Mouse (Mus musculus) erythroid progenitor cell, adult 5-6 weeks (primary cell): ENCODE results near the gene Mdm2. TPM values are rescaled to one million over a fixed set of nuclear protein-coding genes. Genes with fewer than 3 reads are reported as not detected.

Experiments
- ATAC-seq: replicated peaks from 2 replicates; pipeline ENCODE4 v1.8.0; 2016; ENCODE audit warnings: moderate number of reproducible peaks, mild to moderate bottlenecking, moderate TSS enrichment, inconsistent platforms; ENCODE audit not compliant: poor library complexity, low FRiP score, severe bottlenecking
- total RNA-seq, 2 experiments: library from RNA; stranded (forward) in 1 of 2; stranded (reverse) in 1 of 2; fragments of 150-400 nt in 1 of 2; fragments of 186-747, 209-891 nt in 1 of 2; gene quantifications; 2 replicates each; pipeline versions ENCODE4 v1.2.3 to v1.2.4; 2015 to 2017; ENCODE audit warnings: low replicate concordance in 2 of 2

The Mdm2 gene
- total RNA-seq, 2 experiments from 2014 or later = 82.0 to 84.7 TPM

DNA sequence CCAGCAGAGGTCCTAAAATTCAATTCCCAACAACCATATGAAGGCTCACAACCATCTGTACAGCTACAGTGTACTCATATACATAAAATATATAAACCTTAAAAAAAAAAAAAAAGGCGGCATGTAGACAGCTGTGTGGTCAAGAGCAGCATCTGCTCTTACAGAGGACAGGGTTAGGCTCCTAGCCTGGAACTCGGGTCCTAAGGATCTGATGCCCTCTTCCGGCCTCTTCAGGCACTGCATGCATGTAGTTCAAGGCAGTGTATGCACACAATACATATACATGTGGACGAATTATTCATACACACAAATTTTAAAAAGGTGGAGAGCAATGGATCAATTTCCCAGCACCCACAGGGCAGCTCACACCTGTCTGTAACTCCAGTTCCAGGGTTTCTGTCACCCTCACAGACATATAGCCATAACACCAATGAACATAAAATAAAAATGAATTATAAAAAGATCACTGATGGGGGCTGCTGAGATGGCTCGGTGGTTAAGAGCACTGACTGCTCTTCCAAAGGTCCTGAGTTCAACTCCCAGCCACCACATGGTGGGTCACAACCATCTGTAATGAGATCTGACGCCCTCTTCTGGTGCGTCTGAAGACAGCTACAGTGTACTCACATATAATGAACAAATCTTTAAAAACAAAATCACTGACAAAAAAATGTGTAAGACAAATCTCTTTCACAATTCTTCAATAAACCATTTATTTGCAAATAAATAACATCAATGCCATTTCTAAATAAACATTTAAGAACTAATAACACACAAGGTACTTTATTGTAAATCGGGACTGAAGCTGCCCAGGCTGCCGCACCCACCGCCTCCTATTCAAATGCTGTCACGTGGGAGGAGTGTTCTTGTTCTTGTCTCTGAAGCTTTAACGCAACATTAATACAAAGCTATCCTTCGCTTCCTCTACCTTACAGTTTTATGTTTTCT is 22.1 kb downstream of the Mdm2 start:
- ATAC-seq = 0 out of 2 replicates have a peak, but pooled peaks have one; percentile 70

DNA sequence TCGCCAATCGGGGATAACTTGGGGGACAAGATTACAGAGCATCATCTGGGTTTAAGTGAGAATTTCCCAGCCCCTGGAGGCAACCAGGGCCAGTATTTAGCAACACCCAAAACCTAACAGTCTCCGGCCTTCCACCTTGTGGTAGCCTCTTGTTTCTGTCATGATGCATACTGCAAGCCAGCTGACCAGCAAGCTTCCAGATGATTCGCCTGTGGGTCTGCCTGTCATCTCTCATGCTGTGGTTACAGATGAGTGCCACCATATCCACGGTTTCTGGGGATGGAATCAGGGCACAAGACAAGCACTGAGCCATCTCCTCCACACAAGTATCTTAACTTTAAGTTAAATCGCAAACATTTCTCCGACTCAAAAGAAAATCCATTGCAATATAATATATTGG is 23.0 kb downstream of the Mdm2 start:
- no peak for ATAC-seq

DNA sequence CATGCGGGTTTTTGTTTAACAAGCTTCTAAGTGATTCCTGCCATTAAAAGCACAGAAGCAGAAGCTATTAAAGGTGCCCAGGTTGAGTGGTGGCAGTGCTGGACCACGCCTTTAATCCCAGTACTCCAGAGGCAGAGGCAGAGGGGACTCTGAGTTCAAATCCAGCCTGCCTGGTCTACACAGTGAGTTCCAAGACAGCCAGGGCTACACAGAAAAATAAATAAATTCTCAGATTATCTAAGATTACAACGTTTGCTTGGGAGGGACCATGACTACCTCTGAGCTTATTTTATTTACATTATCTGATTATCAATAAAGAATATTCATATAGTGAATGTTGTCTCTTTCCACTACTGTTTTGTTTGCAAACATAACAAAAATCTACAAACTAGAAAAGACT is 23.5 kb downstream of the Mdm2 start:
- ATAC-seq = no peak

DNA sequence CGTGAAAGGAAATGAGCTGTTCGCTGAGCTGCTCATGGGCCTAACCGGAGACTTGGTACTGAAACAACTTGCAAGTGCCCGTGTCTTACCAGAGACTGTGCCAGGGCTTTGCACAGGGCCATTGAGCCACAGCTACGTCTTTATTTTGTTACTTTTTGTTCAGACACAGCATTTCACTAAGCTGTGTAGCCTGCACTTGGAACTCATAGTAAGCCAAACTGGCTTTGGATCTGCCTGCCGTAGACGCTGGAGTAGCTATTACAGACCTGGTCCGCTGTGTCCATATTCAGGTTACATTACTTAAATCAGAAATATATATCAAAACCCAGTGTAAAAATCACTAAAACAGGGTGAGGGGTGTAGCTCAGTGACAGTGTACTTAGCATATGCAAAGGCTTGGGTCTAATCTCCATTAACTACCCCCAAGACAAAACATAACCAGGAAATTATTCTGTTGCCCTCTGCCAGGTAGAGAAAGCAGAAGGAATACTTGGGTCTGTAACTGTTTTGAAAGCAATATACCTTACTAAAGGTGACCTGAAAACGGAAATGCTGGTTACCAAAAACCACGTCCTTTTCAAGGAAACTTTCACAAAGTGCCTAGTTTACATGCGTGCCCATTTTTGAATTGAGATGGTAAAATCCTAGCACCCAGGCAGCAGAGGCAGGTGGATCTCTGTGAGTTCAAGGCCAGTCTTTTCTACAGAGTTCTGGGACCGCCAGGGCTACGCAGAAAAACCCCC is 24.5 kb downstream of the Mdm2 start:
- ATAC-seq = no peak

DNA sequence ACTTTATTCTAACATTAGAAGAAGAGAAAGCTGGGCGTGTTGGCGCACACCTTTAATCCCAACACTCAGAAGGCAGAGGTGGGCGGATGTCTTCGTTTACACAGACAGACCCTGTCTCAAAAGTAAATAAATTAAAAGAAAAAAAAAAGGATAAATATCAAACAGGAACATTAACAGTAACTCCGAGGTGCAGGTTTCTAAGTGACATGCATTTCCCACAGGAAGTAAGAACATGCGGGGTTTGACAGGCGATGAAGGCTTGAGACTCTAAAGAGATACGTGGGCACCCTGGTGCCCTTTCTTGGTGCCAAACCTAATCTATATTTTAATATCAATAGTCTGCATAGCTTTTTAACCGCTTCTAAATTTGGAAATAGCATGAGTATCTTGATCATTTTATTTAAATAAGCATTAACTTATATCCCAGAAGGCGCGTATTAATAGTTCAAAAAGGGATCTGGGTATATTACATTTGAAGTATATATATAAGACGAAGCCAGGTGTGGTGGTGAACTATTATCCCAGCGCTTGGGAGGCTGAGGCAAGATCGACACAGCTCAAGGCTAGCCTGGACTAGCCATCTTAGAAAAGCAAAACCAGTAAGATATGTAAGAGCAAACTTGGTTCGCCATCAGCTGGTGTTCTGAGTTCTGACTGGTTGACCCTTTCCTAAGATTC is 25.2 kb downstream of the Mdm2 start:
- no peak for ATAC-seq

DNA sequence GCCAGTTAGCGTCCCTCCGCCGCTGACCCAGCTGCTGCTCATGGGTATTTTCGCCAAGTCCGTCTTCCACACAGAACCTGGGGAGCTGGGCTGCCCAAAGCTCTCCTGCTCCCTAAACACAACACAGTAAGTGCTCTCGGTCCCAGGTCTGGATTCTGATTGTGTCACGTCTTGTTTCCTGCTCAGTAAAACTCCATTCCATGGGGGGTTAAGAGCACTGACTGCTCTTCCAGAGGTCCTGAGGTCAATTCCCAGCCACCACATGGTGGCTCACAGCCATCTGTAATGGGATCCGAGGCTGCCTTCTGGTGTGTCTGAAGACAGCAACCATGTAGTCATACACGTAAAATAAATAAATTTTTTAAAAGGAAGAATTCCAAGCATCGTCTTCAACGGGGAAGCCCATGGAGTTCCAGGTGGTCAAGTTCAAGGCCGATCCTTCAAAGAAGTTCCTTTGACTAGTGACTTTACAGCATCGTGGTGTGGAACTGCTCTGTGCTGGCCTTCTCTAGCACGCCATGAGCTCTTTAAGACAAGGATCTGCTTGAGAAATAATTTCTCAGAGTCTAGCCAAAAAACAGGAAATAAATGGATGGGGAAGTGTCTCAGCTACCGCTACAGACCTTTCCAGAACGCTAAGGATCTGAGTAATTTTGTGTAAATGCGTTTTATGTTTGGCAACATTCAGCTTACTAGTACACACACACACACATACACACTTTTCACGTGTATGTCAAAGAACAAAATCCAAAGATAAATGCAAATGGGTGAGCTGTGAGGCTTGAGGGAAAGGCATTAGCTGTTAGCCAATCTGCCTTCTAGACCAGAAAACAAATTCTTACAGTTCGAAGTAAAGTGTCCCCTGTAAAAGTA is 26.0 kb downstream of the Mdm2 start:
- ATAC-seq = no peak

DNA sequence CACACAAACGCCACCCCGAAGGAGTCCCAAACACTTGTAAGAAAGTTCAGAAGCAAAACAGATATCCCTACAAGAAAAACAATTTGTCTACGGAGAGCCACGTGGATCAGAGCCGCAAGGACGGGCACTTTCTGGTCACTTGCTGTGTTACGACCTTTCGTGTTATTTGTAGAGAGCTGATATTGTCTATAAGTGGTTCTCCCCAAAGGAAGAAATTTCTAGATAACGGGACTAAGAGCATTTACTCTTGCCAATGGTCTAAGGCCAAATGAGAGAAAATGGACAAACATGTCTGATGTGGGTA is 26.9 kb downstream of the Mdm2 start:
- no peak for ATAC-seq

DNA sequence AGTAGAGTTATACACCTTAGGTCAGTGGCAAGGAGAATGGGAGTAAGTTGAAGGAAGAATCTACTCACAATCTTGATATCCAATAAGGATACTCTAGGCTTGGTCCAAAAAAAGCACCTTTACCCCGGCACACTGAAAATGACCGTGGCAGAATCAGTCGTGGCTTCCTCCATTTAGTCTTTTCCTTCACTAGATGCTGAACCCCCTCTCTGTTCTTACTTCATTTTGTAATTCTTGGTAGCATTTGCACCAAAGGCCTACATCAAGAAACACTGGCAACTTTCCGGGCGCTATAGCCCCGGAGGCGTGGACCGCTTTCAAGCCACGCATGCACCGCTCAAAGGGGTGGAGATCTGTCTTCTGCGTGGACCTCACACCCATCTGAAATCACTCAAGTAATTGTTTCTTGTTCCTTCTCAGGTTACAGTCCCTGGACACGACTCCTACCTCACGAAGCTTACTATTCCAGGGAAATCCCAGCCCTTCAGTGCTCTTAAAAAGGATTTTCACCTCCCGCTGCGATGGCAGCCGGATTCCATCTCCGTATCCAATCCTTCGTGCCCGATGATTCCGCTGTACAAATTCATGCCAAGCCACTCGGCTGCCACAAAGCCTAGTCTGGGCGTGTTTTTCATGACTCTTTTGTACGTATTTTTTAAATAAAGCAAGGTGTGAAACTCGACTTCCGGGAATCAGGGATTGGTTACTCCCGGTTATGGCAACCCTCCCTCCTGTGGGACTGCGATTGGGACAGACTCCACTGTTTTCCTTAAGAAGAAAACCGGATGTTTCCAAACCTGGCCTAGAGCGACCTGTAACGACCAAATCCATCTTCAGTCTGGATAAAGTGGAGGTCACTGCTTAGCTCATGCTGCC is 27.5 kb downstream of the Mdm2 start:
- no peak for ATAC-seq

DNA sequence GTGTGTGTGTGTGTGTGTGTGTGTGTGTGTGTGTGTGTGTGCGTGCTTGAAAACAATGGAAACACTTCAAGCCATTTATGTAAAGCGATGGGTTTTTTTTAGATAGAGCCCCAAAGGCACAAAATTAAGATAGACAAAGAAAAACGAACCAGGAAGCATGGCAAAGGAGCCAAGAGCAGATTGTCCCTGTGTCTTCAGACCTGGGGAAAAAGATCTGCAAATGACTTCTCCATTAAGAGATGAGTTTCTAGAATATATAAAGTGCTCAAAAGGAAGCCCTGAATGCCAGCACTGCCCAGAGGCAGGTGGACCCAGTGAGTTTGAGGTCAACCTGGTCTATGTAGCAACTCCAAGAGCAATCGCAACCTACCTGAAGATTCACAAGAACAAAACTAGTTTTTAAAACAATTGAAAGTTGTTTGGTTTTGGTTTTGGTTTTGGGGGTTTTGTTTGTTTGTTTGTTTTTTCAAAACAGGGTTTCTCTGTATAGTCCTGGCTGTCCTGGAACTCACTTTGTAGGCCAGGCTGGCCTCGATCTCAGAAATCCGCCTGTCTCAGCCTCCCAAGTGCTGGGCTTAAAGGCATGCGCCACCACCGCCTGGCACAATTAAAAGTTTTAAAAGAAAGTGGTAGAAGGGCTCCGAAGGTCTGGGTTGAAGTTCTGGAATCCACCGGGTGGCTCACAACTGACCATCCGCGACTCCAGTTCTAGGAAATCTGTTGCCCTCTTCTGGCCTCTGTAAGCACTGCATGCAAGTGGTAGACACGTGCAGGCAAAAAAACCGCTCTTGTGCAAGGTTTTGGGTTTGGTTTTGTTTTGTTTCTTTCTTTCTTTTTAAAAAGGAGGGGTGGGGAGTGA is 28.3 kb downstream of the Mdm2 start:
- 0 out of 2 replicates have a peak, but pooled peaks have one; percentile 62 for ATAC-seq

DNA sequence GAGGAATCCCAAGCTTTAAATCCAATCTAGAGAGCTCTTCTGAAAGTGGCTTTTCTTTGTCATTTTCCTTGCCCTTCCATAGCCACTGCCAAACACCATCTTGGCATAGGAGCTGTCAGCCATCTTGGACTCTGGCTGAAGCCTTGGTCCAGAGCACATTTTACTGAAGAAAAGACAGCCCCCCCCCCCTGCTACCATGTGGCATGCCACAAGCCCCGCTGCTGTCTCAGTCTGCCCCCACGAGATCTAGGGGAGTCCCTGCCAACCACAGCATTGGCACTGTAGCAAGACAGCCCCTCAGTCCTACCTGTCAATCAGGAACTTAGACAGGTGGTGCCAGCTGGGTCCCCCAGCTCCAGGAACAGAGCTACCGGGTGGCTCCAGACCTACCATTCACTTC is 29.0 kb downstream of the Mdm2 start:
- no peak for ATAC-seq

DNA sequence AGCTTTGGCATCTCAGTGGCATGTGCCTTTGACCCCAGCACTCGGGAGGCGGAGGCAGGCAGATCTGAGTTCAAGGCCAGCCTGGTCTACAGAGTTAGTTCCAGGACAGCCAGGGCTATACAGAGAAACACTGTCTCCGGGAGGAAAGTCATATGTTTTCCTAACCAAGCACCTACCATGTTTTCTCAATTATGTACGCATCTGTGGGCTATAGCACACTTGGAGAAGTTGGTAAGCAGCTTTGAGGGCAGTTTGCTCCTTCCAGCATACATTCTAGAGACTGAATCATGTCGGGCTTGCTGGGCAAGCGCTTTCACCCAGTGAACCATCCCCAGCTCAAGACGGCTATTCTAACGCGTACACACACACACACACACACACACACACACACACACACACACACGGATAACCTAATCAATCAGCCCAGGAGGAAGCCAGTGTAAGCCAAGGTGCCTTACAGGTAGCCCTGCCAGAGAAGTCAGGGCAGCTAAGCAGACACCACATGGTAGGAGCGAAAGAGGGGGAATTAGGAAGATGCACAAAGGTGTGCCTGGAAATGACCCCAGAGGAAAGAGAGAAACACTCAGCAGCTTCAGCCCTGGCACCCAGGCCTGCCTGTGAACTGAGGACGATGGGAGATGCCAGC is 29.6 kb downstream of the Mdm2 start:
- no peak for ATAC-seq

DNA sequence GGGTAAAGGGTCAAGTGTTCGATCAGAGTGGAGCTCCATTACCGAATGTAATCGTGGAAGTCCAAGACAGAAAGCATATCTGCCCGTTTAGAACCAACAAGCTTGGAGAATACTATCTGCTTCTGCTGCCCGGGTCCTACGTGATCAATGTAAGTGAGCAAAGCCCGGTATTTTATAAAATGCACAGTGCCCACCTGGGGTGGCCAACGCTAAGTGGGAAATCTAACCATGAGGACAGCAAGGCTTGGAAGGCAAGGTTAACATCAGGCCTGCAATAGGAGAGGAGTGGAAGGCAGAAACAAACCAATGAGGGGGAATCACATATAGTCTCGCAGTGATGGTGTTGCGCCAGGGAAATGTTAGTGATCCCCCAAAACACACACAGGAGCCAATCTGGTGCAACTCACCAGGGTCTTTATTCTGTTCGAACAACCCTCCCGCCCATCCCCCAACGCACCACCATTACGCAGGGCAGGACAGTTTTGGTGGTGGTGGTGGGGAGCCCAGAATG is 30.5 kb downstream of the Mdm2 start:
- ATAC-seq = no peak

DNA sequence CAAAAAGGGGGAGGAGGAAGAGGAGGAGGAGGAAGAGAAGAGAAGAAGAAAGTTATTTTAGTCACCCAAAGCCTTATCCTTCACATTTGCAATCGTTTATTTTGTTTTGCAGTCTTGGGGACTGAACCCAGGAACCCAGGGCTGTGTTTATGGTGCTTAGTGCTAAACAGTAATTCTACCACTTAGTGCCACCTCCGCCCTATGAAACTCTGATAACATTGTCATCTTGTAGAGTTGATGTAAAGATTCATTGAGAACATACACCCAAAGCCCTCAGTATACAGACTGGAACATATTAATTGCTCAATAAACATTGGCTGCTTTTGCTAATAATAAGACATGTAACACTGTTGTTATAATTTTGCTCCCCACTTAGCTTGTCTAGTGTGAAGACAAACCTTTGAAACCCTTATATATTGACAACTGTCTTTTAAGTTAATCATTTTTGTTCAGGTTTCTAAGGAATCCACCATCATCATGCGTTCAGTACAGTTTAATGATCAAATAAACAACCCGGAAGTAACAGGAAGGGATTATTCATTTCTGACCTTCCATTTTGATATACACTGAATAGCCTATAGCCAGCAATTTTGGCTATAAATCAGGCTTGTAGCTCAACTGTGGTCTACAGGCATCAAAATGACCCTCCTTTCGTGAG is 31.4 kb downstream of the Mdm2 start:
- ATAC-seq = no peak

DNA sequence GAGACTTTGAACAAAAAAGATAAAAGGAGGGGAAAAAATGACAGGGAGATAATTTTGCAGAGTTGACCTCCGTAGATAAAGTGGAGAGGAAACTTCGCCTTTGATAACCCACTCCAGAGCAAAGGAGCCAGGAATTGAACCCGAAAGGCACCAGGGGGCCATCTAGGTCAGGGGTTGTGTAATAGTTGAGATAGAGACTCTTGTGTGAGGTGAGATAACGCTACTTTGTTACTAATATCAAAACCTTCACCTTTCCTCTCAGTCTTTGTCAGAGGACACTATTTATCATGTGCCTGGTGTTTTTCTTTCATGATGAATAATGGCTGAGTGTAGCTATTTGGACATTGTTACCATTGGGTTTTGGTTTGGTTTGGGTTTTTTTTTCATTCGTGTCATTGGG is 32.2 kb downstream of the Mdm2 start:
- no peak for ATAC-seq

DNA sequence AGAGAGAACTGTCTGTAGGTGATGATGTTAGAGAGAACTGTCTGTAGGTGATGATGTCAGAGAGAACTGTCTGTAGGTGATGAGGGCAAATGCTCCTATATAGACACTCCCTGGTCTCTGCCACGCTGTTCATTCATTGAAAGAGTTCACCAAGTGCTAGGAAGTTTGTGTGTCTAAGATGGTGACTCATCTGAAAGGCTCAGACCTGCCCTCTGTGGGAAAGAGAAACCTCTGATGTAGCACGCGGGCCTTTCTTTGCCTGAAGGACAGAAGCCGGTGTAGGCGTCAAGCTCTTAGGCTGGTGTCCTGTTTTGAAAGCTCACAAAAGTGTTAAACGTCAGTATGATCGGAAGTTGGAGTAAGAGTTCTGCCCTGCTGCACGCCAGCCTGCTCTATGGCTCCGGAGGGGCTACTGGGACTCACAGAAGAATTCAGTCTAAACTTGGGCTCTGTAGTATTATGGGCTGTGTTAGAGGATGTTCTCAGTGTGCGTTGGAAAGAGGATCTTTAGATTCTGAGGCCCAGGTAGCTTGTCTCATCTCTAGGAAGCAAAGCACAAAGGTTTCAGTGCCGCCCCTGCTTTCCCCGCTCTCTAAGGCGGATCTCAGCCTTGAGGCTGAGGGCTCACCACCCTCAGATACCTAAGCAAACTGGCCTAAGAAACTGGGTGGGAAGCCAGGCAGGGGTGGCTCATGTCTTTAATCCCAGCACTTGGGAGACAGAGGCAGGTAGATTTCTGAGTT is 32.9 kb downstream of the Mdm2 start:
- no peak for ATAC-seq
